Comparison of ENCODE assay signal across 7 mouse cellular contexts in genomic region chr3:37758611-37759322, GRCm38 (mm10). TPM values are rescaled to one million over a fixed set of nuclear protein-coding genes. Genes with fewer than 3 reads are reported as not detected.
A peak's percentile ranks its signal among the peaks of the same experiment; 100 is the strongest.
DNase-seq lines count a peak whose midpoint lies in the region; ATAC-seq and TF ChIP-seq lines count a peak whose summit lies in the region.

No protein-coding gene starts in this region.

- peaks cover 0 to 58% of the 10 kb centered on the region in 2 experiments; a peak in 2 of 4 replicates for H3K36me3 ChIP-seq in MEL (ENCODE audit: control insufficient read depth in 1 of 2, insufficient read depth in 2 of 2, low read length in 2 of 2)
- no peaks in the 10 kb centered on the region for H3K36me3 ChIP-seq in embryonic facial prominence, embryonic 14.5 days (ENCODE audit: control insufficient read depth, insufficient read depth, low read length)
- no peaks in the 10 kb centered on the region for H3K36me3 ChIP-seq in liver, embryonic 15.5 days (replicated peaks)
- no peaks in the 10 kb centered on the region for H3K36me3 ChIP-seq in stomach, embryonic 15.5 days

- 39% methylated on average over 9 of the region's 9 CpGs for WGBS in embryonic facial prominence, embryonic 14.5 days
- WGBS in liver, embryonic 15.5 days (ENCODE audit: insufficient replicate concordance), result 15% methylated on average over 9 of the region's 9 CpGs
- 35% methylated on average over 9 of the region's 9 CpGs for WGBS in stomach, embryonic 15.5 days

- peak overlapping the region; percentile 71 for H3K27ac ChIP-seq in MEL (ENCODE audit: control insufficient read depth, low read depth, low read length)
- H3K27ac ChIP-seq in embryonic facial prominence, embryonic 14.5 days (replicated peaks; ENCODE audit: low read depth, low read length), result no peak overlapping the region
- H3K27ac ChIP-seq in liver, embryonic 15.5 days (replicated peaks), result peak overlapping the region; percentile 75
- H3K27ac ChIP-seq in stomach, embryonic 15.5 days, result peak overlapping the region; percentile 60

- no peak for TF ChIP-seq POLR2A in MEL (IDR thresholded peaks at IDR 0.05; ENCODE audit: control insufficient read depth in 1 of 2, insufficient read depth in 1 of 2, low read depth in 1 of 2, low read length in 2 of 2, poor library complexity in 1 of 2)

- no peak for TF ChIP-seq CTCF in MEL (IDR thresholded peaks at IDR 0.05 in 2 of 3, conservative IDR thresholded peaks at IDR 0.05 in 1 of 3; ENCODE audit: control insufficient read depth in 1 of 3, insufficient read depth in 1 of 3, low read depth in 2 of 3, low read length in 3 of 3, poor library complexity in 1 of 3, severe bottlenecking in 1 of 3)

- no peaks in the 10 kb centered on the region for H3K27me3 ChIP-seq in MEL (ENCODE audit: control insufficient read depth in 1 of 2, insufficient read depth in 2 of 2, low read length in 2 of 2)
- no peaks in the 10 kb centered on the region for H3K27me3 ChIP-seq in embryonic facial prominence, embryonic 14.5 days (replicated peaks; ENCODE audit: control insufficient read depth, insufficient read depth, low read length)
- H3K27me3 ChIP-seq in liver, embryonic 15.5 days, result no peaks in the 10 kb centered on the region
- no peaks in the 10 kb centered on the region for H3K27me3 ChIP-seq in stomach, embryonic 15.5 days (replicated peaks)

- ATAC-seq in embryonic facial prominence, embryonic 14.5 days (ENCODE audit: low read depth), result no peak
- peak; percentile 26; the same call in 1 of the 2 replicates for ATAC-seq in liver, embryonic 15.5 days (ENCODE audit: insufficient read depth)
- peak; percentile 18; the same call in 1 of the 2 replicates for ATAC-seq in stomach, embryonic 15.5 days (ENCODE audit: insufficient read depth, low FRiP score, low read depth)

- TF ChIP-seq EP300 in MEL (IDR thresholded peaks at IDR 0.05; ENCODE audit: low read depth in 1 of 2, low read length in 2 of 2), result peak; percentile 71 to 80

- peak overlapping the region; percentile 39; the same call in 1 of the 2 replicates for H3K4me2 ChIP-seq in embryonic facial prominence, embryonic 14.5 days (ENCODE audit: low read depth, low read length)
- peak overlapping the region; percentile 45 for H3K4me2 ChIP-seq in liver, embryonic 15.5 days
- H3K4me2 ChIP-seq in stomach, embryonic 15.5 days, result peak overlapping the region; percentile 39

- H3K9ac ChIP-seq in MEL (ENCODE audit: control insufficient read depth, low read depth, low read length, poor library complexity, severe bottlenecking), result peak overlapping the region; percentile 46
- no peak overlapping the region for H3K9ac ChIP-seq in embryonic facial prominence, embryonic 14.5 days (ENCODE audit: low read depth, low read length)
- no peak overlapping the region for H3K9ac ChIP-seq in liver, embryonic 15.5 days
- H3K9ac ChIP-seq in stomach, embryonic 15.5 days, result no peak overlapping the region

- DNase-seq in MEL (ENCODE audit: low read depth, low spot score), result peak; percentile 87
- DNase-seq in embryonic facial prominence, embryonic 14.5 days (ENCODE audit: low spot score), result no peak
- peak; percentile 48 for DNase-seq in heart, postnatal 4 days
- no peak for DNase-seq in layer of hippocampus, adult 11-12 months (ENCODE audit: low spot score)
- DNase-seq in left cerebral cortex, postnatal 4 days, result no peak

- no peaks in the 10 kb centered on the region for H3K79me2 ChIP-seq in MEL (ENCODE audit: control insufficient read depth, insufficient read depth, low read length, poor library complexity)

- intact Hi-C loops in left cerebral cortex, postnatal 4 days (cut with DNase I), result no loop called here

- no peak for TF ChIP-seq RAD21 in MEL (IDR thresholded peaks at IDR 0.05; ENCODE audit: low read depth, low read length)

- peak overlapping the region; percentile 18 to 26 for H3K4me3 ChIP-seq in MEL (ENCODE audit: control insufficient read depth in 1 of 2, insufficient read depth in 1 of 2, low read depth in 2 of 2, low read length in 2 of 2)
- H3K4me3 ChIP-seq in embryonic facial prominence, embryonic 14.5 days (ENCODE audit: low read depth, low read length), result no peak overlapping the region
- no peak overlapping the region for H3K4me3 ChIP-seq in liver, embryonic 15.5 days (replicated peaks)
- no peak overlapping the region for H3K4me3 ChIP-seq in stomach, embryonic 15.5 days (replicated peaks)

- no peaks in the 10 kb centered on the region for H3K9me3 ChIP-seq in MEL (replicated peaks; ENCODE audit: insufficient read depth, low read length)
- no peaks in the 10 kb centered on the region for H3K9me3 ChIP-seq in embryonic facial prominence, embryonic 14.5 days (ENCODE audit: control insufficient read depth, low read length)
- H3K9me3 ChIP-seq in liver, embryonic 15.5 days (replicated peaks), result no peaks in the 10 kb centered on the region
- H3K9me3 ChIP-seq in stomach, embryonic 15.5 days, result no peaks in the 10 kb centered on the region

- H3K4me1 ChIP-seq in MEL (ENCODE audit: control insufficient read depth in 1 of 2, insufficient read depth in 2 of 2, low read length in 2 of 2), result peaks cover 30 to 64% of the 10 kb centered on the region in 2 experiments
- H3K4me1 ChIP-seq in embryonic facial prominence, embryonic 14.5 days (ENCODE audit: control insufficient read depth, insufficient read depth, low read length), result no peaks in the 10 kb centered on the region; the same call in 1 of the 2 replicates
- peaks cover 39% of the 10 kb centered on the region for H3K4me1 ChIP-seq in liver, embryonic 15.5 days (replicated peaks)
- H3K4me1 ChIP-seq in stomach, embryonic 15.5 days, result peaks cover 17% of the 10 kb centered on the region

TF ChIP-seq in MEL, 35 proteins besides CTCF, POLR2A, EP300 and RAD21:
- peak; percentile 88 for TF ChIP-seq GATA1 (IDR thresholded peaks at IDR 0.05; ENCODE audit: low read depth, low read length)
- no peak for TF ChIP-seq USF1 (IDR thresholded peaks at IDR 0.05; ENCODE audit: low read depth, low read length)
- TF ChIP-seq POLR2AphosphoS2 (IDR thresholded peaks at IDR 0.05; ENCODE audit: low read length), result no peak
- TF ChIP-seq CHD1 (IDR thresholded peaks at IDR 0.05; ENCODE audit: low read depth, low read length), result 0 out of 2 replicates have a peak, but pooled peaks have one; percentile 25
- TF ChIP-seq NRF1 (IDR thresholded peaks at IDR 0.05; ENCODE audit: insufficient read depth, low read depth, low read length, poor library complexity, severe bottlenecking), result no peak
- peak; percentile 66; the same call in 1 of the 2 replicates for TF ChIP-seq TCF12 (IDR thresholded peaks at IDR 0.05; ENCODE audit: low read depth, low read length)
- no peak for TF ChIP-seq SMC3 (IDR thresholded peaks at IDR 0.05; ENCODE audit: low read depth, low read length)
- no peak for TF ChIP-seq MYB (IDR thresholded peaks at IDR 0.05; ENCODE audit: low read depth, low read length)
- peak; percentile 87 for TF ChIP-seq SIN3A (IDR thresholded peaks at IDR 0.05; ENCODE audit: low read length)
- TF ChIP-seq RCOR1 (IDR thresholded peaks at IDR 0.05; ENCODE audit: low read depth, low read length), result peak; percentile 77
- no peak for TF ChIP-seq HCFC1 (IDR thresholded peaks at IDR 0.05; ENCODE audit: low read depth, low read length)
- peak; percentile 92 for TF ChIP-seq ETS1 (IDR thresholded peaks at IDR 0.05; ENCODE audit: low read depth, low read length)
- TF ChIP-seq UBTF (IDR thresholded peaks at IDR 0.05; ENCODE audit: borderline replicate concordance, insufficient read depth, low read depth, low read length), result no peak
- 0 out of 2 replicates have a peak, but pooled peaks have one; percentile 57 for TF ChIP-seq TBP (IDR thresholded peaks at IDR 0.05; ENCODE audit: low read depth, low read length)
- TF ChIP-seq ZKSCAN1 (IDR thresholded peaks at IDR 0.05; ENCODE audit: low read depth, low read length), result no peak
- TF ChIP-seq BHLHE40 (IDR thresholded peaks at IDR 0.05; ENCODE audit: borderline replicate concordance, low read depth, low read length), result no peak
- TF ChIP-seq ZMIZ1 (IDR thresholded peaks at IDR 0.05; ENCODE audit: low read depth, low read length), result no peak
- peak; percentile 73 for TF ChIP-seq TAL1 (IDR thresholded peaks at IDR 0.05; ENCODE audit: low read length)
- no peak for TF ChIP-seq MAFK (IDR thresholded peaks at IDR 0.05; ENCODE audit: borderline replicate concordance, low read depth, low read length)
- 0 out of 2 replicates have a peak, but pooled peaks have one; percentile 34 for TF ChIP-seq MXI1 (IDR thresholded peaks at IDR 0.05; ENCODE audit: low read depth, low read length)
- no peak for TF ChIP-seq KAT2A (conservative IDR thresholded peaks at IDR 0.05; ENCODE audit: low read depth, low read length)
- TF ChIP-seq E2F4 (IDR thresholded peaks at IDR 0.05; ENCODE audit: borderline replicate concordance, low read depth, low read length), result no peak
- TF ChIP-seq MAX (IDR thresholded peaks at IDR 0.05; ENCODE audit: low read length), result peak; percentile 34; the same call in 1 of the 2 replicates
- TF ChIP-seq NELFE (IDR thresholded peaks at IDR 0.05; ENCODE audit: low read depth, low read length), result no peak
- TF ChIP-seq CHD2 (IDR thresholded peaks at IDR 0.05; ENCODE audit: low read length), result no peak
- no peak for TF ChIP-seq MAZ (IDR thresholded peaks at IDR 0.05; ENCODE audit: low read depth, low read length)
- 0 out of 2 replicates have a peak, but pooled peaks have one; percentile 54 for TF ChIP-seq JUND (IDR thresholded peaks at IDR 0.05; ENCODE audit: low read depth, low read length)

RNA-seq across cellular contexts. Expression of gene Gm5148, which starts 34.5 kb away (rescaled TPM):
- 107 and 147 TPM in 2 replicates for total RNA-seq in MEL (2012; rRNA removed)
- 1 to 10 TPM in 1 of 2 experiments, not detected in 1; 1.0 TPM for polyA plus RNA-seq in MEL (2012; ENCODE audit: insufficient read depth in 1 of 2, insufficient read length in 2 of 2, low read depth in 1 of 2, low replicate concordance in 2 of 2, missing spikeins in 1 of 2)
- polyA plus RNA-seq in embryonic facial prominence, embryonic 14.5 days (2014; fragmentation: Nextera tagmentation; extraction: Ambion mirVana), result 5.6 and 5.8 TPM in 2 replicates
- under 1 TPM; 0.25 to 0.43 TPM for total RNA-seq in heart, postnatal 4 days (2021)
- 2.2 and 2.6 TPM in 2 replicates for polyA plus RNA-seq in liver, embryonic 15.5 days (2015; fragmentation: Nextera tagmentation; extraction: Ambion mirVana)
- 5.9 and 6.0 TPM in 2 replicates for polyA plus RNA-seq in stomach, embryonic 15.5 days (2015; fragmentation: Nextera tagmentation; extraction: Ambion mirVana)
- total RNA-seq in left cerebral cortex, postnatal 4 days (2021), result 1 to 10 TPM; 1.5 to 2.8 TPM

Comparison
In these comparisons a context has a peak if more than half of its experiments do, and no peak if none do; other contexts are left out.
1. DNase-seq: peak in MEL (single experiment) and heart, postnatal 4 days (single experiment); none in embryonic facial prominence, embryonic 14.5 days (single experiment), layer of hippocampus, adult 11-12 months (single experiment) and left cerebral cortex, postnatal 4 days (single experiment).
2. H3K4me3 ChIP-seq: peak in MEL (2 of 2); none in embryonic facial prominence, embryonic 14.5 days (single experiment), liver, embryonic 15.5 days (single experiment) and stomach, embryonic 15.5 days (single experiment).
3. Peak in every context shown above with its lines, with median percentiles within 50 percentile points of each other: H3K4me2 ChIP-seq.